Mouse (Mus musculus): ENCODE results near the gene Kcnmb2.

- no peak for TF ChIP-seq CTCF (IDR thresholded peaks at IDR 0.05; ENCODE audit: borderline replicate concordance, insufficient read depth, low read depth, low read length)
- TF ChIP-seq POLR2A (IDR thresholded peaks at IDR 0.05; ENCODE audit: borderline replicate concordance, insufficient read depth, low read length) = no peak
Measured at GRCm38 (mm10) chr3:32149851-32150570, 247.7 kb downstream of the Kcnmb2 start.

All from cerebellum, adult 2 months (tissue).